Mouse (Mus musculus): Measurements from ENCODE around the gene Gcnt7.

- TF ChIP-seq CTCF (IDR thresholded peaks at IDR 0.05; ENCODE audit: low read depth) (no peak), EP300 (IDR thresholded peaks at IDR 0.05; ENCODE audit: low read depth) (no peak)
These were observed 47.7 kb upstream of the Gcnt7 start for GRCm38 (mm10) chr2:172506121-172506520.
